Mouse (Mus musculus) embryonic facial prominence, embryonic 10.5 days (tissue): ENCODE measurements at regions not wholly inside any gene's neighbourhood (a gene's known extent, or its start where the extent isn't known, plus 50 kb on each side); places are given as distances from the start of the nearest gene placed in this dataset.

ENCODE experiments used
- DNase-seq: peaks from one replicate; pipeline ENCODE4 v3.0.0-alpha.2; 2017; ENCODE audit warnings: low spot score
- H3K27ac ChIP-seq: fragments of 300-500 bp; sonication (generic); replicated peaks from 2 replicates; pipeline ENCODE4 v1.5.1; 2016; ENCODE audit warnings: mild to moderate bottlenecking
- H3K27me3 ChIP-seq: fragments of 300-500 bp; sonication (generic); replicated peaks from 2 replicates; pipeline ENCODE4 v1.6.1; 2016; ENCODE audit warnings: low read depth, mild to moderate bottlenecking; ENCODE audit not compliant: poor library complexity, severe bottlenecking
- H3K36me3 ChIP-seq: fragments of 300-500 bp; sonication (generic); replicated peaks from 2 replicates; pipeline ENCODE4 v1.6.1; 2016; ENCODE audit warnings: mild to moderate bottlenecking, moderate library complexity
- H3K4me1 ChIP-seq: fragments of 300-500 bp; sonication (generic); 2 replicates; pipeline ENCODE4 v1.6.1; 2016
- H3K4me3 ChIP-seq: fragments of 300-500 bp; sonication (generic); 2 replicates; pipeline ENCODE4 v1.5.1; 2016; ENCODE audit warnings: mild to moderate bottlenecking, moderate library complexity
- H3K9me3 ChIP-seq: fragments of 300-500 bp; sonication (generic); 2 replicates; pipeline ENCODE4 v1.6.1; 2016; ENCODE audit warnings: mild to moderate bottlenecking
- WGBS: fragments of 180-500 bp; shearing (Covaris S2); methylation state at CpG from one replicate; pipeline ENCODE4 v1.1.7; 2016; 5-methylcytosine and 5-hydroxymethylcytosine counted together

DNA sequence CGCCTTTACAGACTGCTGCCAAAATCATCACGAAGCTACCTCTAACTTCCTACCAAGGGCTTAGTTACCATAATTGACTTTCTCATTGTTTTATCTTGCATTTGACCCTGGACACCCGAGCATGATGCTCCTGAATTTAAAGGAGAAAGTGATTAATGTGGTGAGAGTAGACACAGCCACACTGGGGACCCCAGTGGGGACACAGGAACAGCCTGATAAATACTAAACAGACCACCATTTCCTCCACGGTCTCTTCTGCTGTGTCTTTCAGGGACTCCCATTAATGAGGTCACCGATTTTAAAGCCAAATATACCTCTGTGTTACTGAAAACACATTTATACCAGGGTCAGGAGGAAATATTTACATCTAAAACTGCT lies 235.2 kb upstream of the Slc7a11 start:
- no peaks in the 10 kb centered on the region for H3K9me3 ChIP-seq
- H3K4me3 ChIP-seq, result no peak overlapping the region
- DNase-seq, result no peak
- no peaks in the 10 kb centered on the region for H3K36me3 ChIP-seq
- H3K27ac ChIP-seq, result no peak overlapping the region
- H3K4me1 ChIP-seq, result peaks cover 24% of the 10 kb centered on the region
- 35% methylated on average over 5 of the region's 5 CpGs for WGBS
- H3K27me3 ChIP-seq, result no peaks in the 10 kb centered on the region

- Histone ChIP-seq H3K36me3 (no peaks in the 10 kb centered on the region), H3K27me3 (no peaks in the 10 kb centered on the region), H3K9me3 (no peaks in the 10 kb centered on the region), H3K4me3 (no peak overlapping the region), H3K4me1 (peaks cover 24% of the 10 kb centered on the region), H3K27ac (peak overlapping the region; percentile 30; the same call in 1 of the 2 replicates)
- peak; percentile 19 for DNase-seq
- 40% methylated on average over 13 of the region's 13 CpGs for WGBS
These were observed 234.7 kb upstream of the Slc7a11 start for GRCm38 (mm10) chr3:50677953-50678610.

GRCm38 (mm10) chr3:50675769-50676168 lies 232.4 kb upstream of the Slc7a11 start:
- H3K4me3 ChIP-seq, result no peak overlapping the region
- H3K4me1 ChIP-seq, result peaks cover 24% of the 10 kb centered on the region
- H3K27ac ChIP-seq, result no peak overlapping the region
- 71% methylated on average over 1 of the region's 1 CpGs for WGBS
- DNase-seq, result no peak
- H3K36me3 ChIP-seq, result no peaks in the 10 kb centered on the region
- no peaks in the 10 kb centered on the region for H3K9me3 ChIP-seq
- H3K27me3 ChIP-seq, result no peaks in the 10 kb centered on the region

GRCm38 (mm10) chr3:50674860-50675566 lies 231.6 kb upstream of the Slc7a11 start:
- WGBS, result 92% methylated on average over 4 of the region's 4 CpGs
- H3K27ac ChIP-seq, result no peak overlapping the region
- H3K4me1 ChIP-seq, result peaks cover 24% of the 10 kb centered on the region
- no peaks in the 10 kb centered on the region for H3K27me3 ChIP-seq
- no peak overlapping the region for H3K4me3 ChIP-seq
- no peaks in the 10 kb centered on the region for H3K9me3 ChIP-seq
- no peaks in the 10 kb centered on the region for H3K36me3 ChIP-seq
- no peak for DNase-seq

DNA sequence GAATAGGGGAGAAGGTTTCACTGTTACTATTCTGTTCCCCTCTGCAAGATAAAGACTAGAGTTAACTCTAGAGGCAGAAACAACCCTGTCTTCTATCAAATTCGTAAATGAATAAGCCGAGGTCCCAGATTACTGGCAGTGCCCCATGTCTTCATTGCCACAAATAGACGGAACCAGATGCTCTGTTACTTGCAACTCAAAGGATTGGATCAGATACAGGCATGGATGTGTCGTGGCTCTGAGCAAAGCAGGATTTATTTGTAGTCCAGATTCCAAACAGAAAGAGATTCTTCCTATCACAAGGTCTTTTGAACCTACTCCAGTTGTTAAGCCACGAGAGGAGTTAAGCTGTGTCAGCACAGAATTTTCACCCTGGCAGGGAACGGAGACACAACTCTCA lies 221.9 kb upstream of the Slc7a11 start:
- H3K4me1 ChIP-seq, result no peaks in the 10 kb centered on the region
- no peak overlapping the region for H3K4me3 ChIP-seq
- H3K27ac ChIP-seq, result no peak overlapping the region
- no peak for DNase-seq
- no peaks in the 10 kb centered on the region for H3K36me3 ChIP-seq
- no peaks in the 10 kb centered on the region for H3K9me3 ChIP-seq
- 87% methylated on average over 6 of the region's 6 CpGs for WGBS
- no peaks in the 10 kb centered on the region for H3K27me3 ChIP-seq

DNA sequence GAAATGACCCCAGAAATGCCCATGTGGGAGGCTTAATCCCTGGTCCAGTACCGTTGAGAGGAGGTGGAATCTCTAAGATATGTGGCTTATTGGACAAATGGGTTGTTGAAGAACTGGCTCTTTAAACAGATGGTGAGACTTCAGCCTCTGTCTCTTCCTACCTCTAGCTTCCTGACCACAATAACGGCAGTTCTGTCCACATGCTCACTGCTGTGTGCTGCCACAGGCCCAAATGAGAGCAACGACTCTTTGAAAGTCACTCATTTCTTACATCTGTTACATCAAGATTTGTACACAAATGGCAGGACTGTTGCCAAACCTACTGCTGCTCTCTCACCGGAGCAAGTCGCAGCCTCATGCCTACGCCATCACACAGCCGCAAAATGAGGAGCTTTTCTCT lies 217.6 kb upstream of the Slc7a11 start:
- H3K27me3 ChIP-seq, result no peaks in the 10 kb centered on the region
- no peaks in the 10 kb centered on the region for H3K9me3 ChIP-seq
- no peaks in the 10 kb centered on the region for H3K36me3 ChIP-seq
- no peaks in the 10 kb centered on the region for H3K4me1 ChIP-seq
- WGBS, result 89% methylated on average over 7 of the region's 7 CpGs
- H3K4me3 ChIP-seq, result no peak overlapping the region
- no peak for DNase-seq
- no peak overlapping the region for H3K27ac ChIP-seq

DNA sequence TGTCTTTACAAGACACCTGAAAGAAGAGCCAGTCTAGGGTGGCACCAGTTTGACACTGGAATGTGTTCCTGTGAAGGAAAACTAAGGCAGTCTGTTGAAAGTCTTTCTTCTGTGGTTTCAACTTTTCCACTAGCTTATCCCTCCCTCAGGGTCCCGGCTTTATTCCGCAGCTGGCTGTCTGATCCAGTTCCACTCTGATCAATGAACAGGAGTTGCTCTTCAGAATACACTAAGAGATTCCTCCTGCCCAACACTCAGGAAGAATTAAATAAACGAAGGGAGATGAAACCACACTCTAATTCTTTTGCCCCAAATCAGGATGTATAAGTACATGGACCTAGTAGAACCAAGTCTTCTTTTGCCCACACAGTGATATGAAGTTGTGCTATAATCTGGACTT lies 217.2 kb upstream of the Slc7a11 start:
- Histone ChIP-seq H3K4me3 (no peak overlapping the region), H3K9me3 (no peaks in the 10 kb centered on the region), H3K27ac (no peak overlapping the region), H3K36me3 (no peaks in the 10 kb centered on the region), H3K4me1 (no peaks in the 10 kb centered on the region), H3K27me3 (no peaks in the 10 kb centered on the region)
- 80% methylated on average over 3 of the region's 3 CpGs for WGBS
- no peak for DNase-seq

- no peak for DNase-seq
- Histone ChIP-seq H3K9me3 (no peaks in the 10 kb centered on the region), H3K4me3 (no peak overlapping the region), H3K27me3 (no peaks in the 10 kb centered on the region), H3K36me3 (no peaks in the 10 kb centered on the region), H3K4me1 (no peaks in the 10 kb centered on the region), H3K27ac (no peak overlapping the region)
- 82% methylated on average over 2 of the region's 2 CpGs for WGBS
These were observed 214.5 kb upstream of the Slc7a11 start for GRCm38 (mm10) chr3:50657890-50658289.

DNA sequence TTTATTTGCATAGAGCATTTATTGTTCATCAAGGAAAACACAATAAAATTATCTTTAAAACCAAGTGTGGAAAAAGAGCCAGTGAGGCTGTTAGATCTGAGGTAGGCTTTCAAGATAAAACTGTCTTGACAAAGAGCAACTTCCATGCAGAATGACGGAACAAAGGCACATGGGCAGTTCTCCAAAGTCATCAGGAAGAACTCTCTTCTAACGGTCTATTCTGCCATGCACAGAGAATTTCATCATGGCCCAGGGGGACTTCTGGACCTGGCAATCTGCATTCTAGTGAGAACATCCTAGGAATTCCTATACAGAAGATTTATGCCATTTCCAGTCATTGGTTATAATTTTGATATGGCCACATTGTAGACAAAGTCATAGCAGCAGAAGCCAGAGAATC lies 211.0 kb upstream of the Slc7a11 start:
- Histone ChIP-seq H3K27me3 (no peaks in the 10 kb centered on the region), H3K4me1 (no peaks in the 10 kb centered on the region), H3K4me3 (no peak overlapping the region), H3K36me3 (no peaks in the 10 kb centered on the region), H3K27ac (no peak overlapping the region), H3K9me3 (no peaks in the 10 kb centered on the region)
- no peak for DNase-seq
- WGBS, result 84% methylated on average over 2 of the region's 2 CpGs

GRCm38 (mm10) chr3:50652265-50652664 lies 208.9 kb upstream of the Slc7a11 start:
- Histone ChIP-seq H3K27me3 (no peaks in the 10 kb centered on the region), H3K9me3 (no peaks in the 10 kb centered on the region), H3K4me1 (no peaks in the 10 kb centered on the region), H3K27ac (no peak overlapping the region), H3K36me3 (no peaks in the 10 kb centered on the region), H3K4me3 (no peak overlapping the region)
- 91% methylated on average over 3 of the region's 3 CpGs for WGBS
- no peak for DNase-seq

GRCm38 (mm10) chr3:50643068-50643467 lies 199.7 kb upstream of the Slc7a11 start:
- Histone ChIP-seq H3K27me3 (no peaks in the 10 kb centered on the region), H3K4me1 (no peaks in the 10 kb centered on the region), H3K4me3 (no peak overlapping the region), H3K9me3 (no peaks in the 10 kb centered on the region), H3K27ac (no peak overlapping the region), H3K36me3 (no peaks in the 10 kb centered on the region)
- 79% methylated on average over 2 of the region's 2 CpGs for WGBS
- no peak for DNase-seq

- 70% methylated on average over 12 of the region's 12 CpGs for WGBS
- Histone ChIP-seq H3K4me3 (no peak overlapping the region), H3K27me3 (no peaks in the 10 kb centered on the region), H3K36me3 (no peaks in the 10 kb centered on the region), H3K27ac (no peak overlapping the region), H3K4me1 (no peaks in the 10 kb centered on the region), H3K9me3 (no peaks in the 10 kb centered on the region)
- DNase-seq, result no peak
These were observed 196.5 kb upstream of the Slc7a11 start for GRCm38 (mm10) chr3:50639907-50640323.

- Histone ChIP-seq H3K9me3 (no peaks in the 10 kb centered on the region), H3K36me3 (no peaks in the 10 kb centered on the region), H3K4me3 (no peak overlapping the region), H3K4me1 (no peaks in the 10 kb centered on the region), H3K27ac (no peak overlapping the region), H3K27me3 (no peaks in the 10 kb centered on the region)
- 90% methylated on average over 7 of the region's 7 CpGs for WGBS
- no peak for DNase-seq
These were observed 191.2 kb upstream of the Slc7a11 start for GRCm38 (mm10) chr3:50634457-50635075.
